Mouse (Mus musculus) NIH3T3 (cell line): Measurements from ENCODE around the gene Ube2l3.
A peak's percentile ranks its signal among the peaks of the same experiment; 100 is the strongest.

Experiments
- DNase-seq: peaks from one replicate; pipeline ENCODE4 v3.0.0-alpha.2; 2012; ENCODE audit warnings: low read depth

The Ube2l3 gene

GRCm38 (mm10) chr16:17146772-17147235 lies 55.6 kb downstream of the Ube2l3 start, which contains the start of gene Ccdc116:
Gene Ccdc116, minus strand, starts transcription at chr16:17147229.
- DNase-seq: peak; percentile 92

- peak; percentile 32 for DNase-seq
These were observed 58.1 kb downstream of the Ube2l3 start, which contains the start of gene Ydjc for GRCm38 (mm10) chr16:17144339-17144738. Gene Ydjc, plus strand, starts transcription at chr16:17144621.

- peak; percentile 83 for DNase-seq
These were observed 65.1 kb downstream of the Ube2l3 start for GRCm38 (mm10) chr16:17137355-17137754.

GRCm38 (mm10) chr16:17132906-17133200 lies 69.6 kb downstream of the Ube2l3 start:
- peak; percentile 50 for DNase-seq

- DNase-seq: peak; percentile 98
These were observed 70.2 kb downstream of the Ube2l3 start, which contains the start of gene Sdf2l1 for GRCm38 (mm10) chr16:17132089-17132905. Gene Sdf2l1, minus strand, starts transcription at chr16:17132383.

- DNase-seq: no peak
These were observed 71.0 kb downstream of the Ube2l3 start for GRCm38 (mm10) chr16:17131191-17132088.

- DNase-seq: peak; percentile 78
These were observed 75.2 kb downstream of the Ube2l3 start for GRCm38 (mm10) chr16:17127292-17127691.

- DNase-seq: peak; percentile 91
These were observed 77.5 kb downstream of the Ube2l3 start, which contains the start of gene 2610318N02Rik for GRCm38 (mm10) chr16:17124871-17125520. Gene 2610318N02Rik, minus strand, starts transcription at chr16:17125167.

GRCm38 (mm10) chr16:17124119-17124870 lies 78.2 kb downstream of the Ube2l3 start:
- DNase-seq: no peak

GRCm38 (mm10) chr16:17121569-17121968 lies 80.9 kb downstream of the Ube2l3 start:
- DNase-seq: no peak

- no peak for DNase-seq
These were observed 85.1 kb downstream of the Ube2l3 start for GRCm38 (mm10) chr16:17117309-17117799.

GRCm38 (mm10) chr16:17110771-17111743 lies 91.4 kb downstream of the Ube2l3 start, which contains the start of gene Ppil2:
Gene Ppil2, minus strand, starts transcription at chr16:17111257.
- DNase-seq: peak; percentile 84

GRCm38 (mm10) chr16:17104600-17104999 lies 97.8 kb downstream of the Ube2l3 start:
- peak; percentile 76 for DNase-seq

GRCm38 (mm10) chr16:17102630-17103220 lies 99.7 kb downstream of the Ube2l3 start:
- peak; percentile 77 for DNase-seq
